Mouse (Mus musculus): Measurements from ENCODE around the gene Elovl5. TPM values are rescaled to one million over a fixed set of nuclear protein-coding genes. Genes with fewer than 3 reads are reported as not detected.

The Elovl5 gene
- polyA plus RNA-seq (2015; fragmentation: Nextera tagmentation; extraction: Ambion mirVana): 65.2 and 69.6 TPM in 2 replicates

GRCm38 (mm10) chr9:77917074-77917621 is at the start of gene Elovl5:
Gene Elovl5 (plus strand): TSS chr9:77917364.
- Histone ChIP-seq H3K36me3 (no peaks in the 10 kb centered on the region; the same call in 1 of the 2 replicates), H3K9ac (peak within 1 kb of the TSS; percentile 90), H3K4me1 (peaks cover 45% of the 10 kb centered on the region), H3K27me3 (replicated peaks) (no peaks in the 10 kb centered on the region), H3K4me3 (peak within 1 kb of the TSS; percentile 93), H3K27ac (replicated peaks) (peak within 1 kb of the TSS; percentile 93), H3K9me3 (no peaks in the 10 kb centered on the region), H3K4me2 (peak within 1 kb of the TSS; percentile 90)
- WGBS: 0% methylated on average over 42 of the region's 42 CpGs
- peak; percentile 74 for ATAC-seq (ENCODE audit: extremely low read depth, insufficient number of reproducible peaks, low FRiP score, low TSS enrichment)

DNA sequence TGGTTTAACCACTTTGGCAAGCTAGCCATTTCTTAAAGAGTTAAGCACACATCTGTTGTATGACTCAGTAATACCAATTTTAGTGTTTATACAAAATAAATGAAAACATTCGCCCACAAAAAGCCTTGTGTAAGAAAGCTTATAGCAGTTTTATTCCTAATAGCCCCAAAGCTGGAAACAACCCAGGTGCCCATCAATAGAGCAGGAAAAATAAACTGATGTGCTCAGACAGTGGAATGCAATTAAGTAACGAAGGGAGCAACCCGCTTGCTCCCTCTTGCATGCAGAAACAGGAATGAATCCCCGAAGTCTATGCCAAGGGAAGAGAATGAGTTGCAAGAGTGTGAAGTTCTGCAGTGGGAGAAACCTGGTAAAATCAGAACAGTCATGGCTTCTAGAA is 25.7 kb upstream of the Elovl5 start:
- ATAC-seq (ENCODE audit: extremely low read depth, insufficient number of reproducible peaks, low FRiP score, low TSS enrichment): no peak
- Histone ChIP-seq H3K9ac (no peak overlapping the region), H3K36me3 (no peaks in the 10 kb centered on the region)

DNA sequence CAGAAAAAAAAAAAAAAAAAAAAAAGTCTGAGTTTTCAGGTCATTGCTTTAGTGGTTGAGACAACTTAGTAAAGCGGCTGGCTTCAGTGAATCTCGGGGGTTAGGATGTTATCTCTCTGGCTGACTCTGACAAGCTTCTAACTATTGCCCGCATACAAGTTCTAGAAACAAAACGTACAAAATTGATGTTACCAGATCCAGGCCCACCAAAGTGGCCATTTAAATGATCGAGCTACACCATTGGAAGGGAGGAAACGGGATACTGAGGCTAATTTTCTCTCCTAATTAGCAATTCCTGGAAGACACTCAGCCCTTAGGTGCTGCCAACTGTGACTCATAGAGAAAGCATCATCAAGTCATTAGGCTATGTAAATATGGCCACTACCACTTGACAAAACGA is 18.6 kb upstream of the Elovl5 start:
- WGBS: 57% methylated on average over 7 of the region's 7 CpGs
- H3K27me3 ChIP-seq (replicated peaks): no peaks in the 10 kb centered on the region
- no peaks in the 10 kb centered on the region for H3K36me3 ChIP-seq
- no peak for ATAC-seq (ENCODE audit: extremely low read depth, insufficient number of reproducible peaks, low FRiP score, low TSS enrichment)
- no peak overlapping the region for H3K4me3 ChIP-seq
- H3K4me2 ChIP-seq: no peak overlapping the region
- H3K9me3 ChIP-seq: no peaks in the 10 kb centered on the region
- H3K9ac ChIP-seq: no peak overlapping the region
- H3K27ac ChIP-seq (replicated peaks): no peak overlapping the region
- H3K4me1 ChIP-seq: no peaks in the 10 kb centered on the region

More for the DNA sequence above, 25.7 kb upstream of the Elovl5 start:
- WGBS: 80% methylated on average over 4 of the region's 4 CpGs
- Histone ChIP-seq H3K4me2 (no peak overlapping the region), H3K4me1 (no peaks in the 10 kb centered on the region), H3K27me3 (replicated peaks) (no peaks in the 10 kb centered on the region), H3K9me3 (no peaks in the 10 kb centered on the region), H3K4me3 (no peak overlapping the region), H3K27ac (replicated peaks) (no peak overlapping the region)

DNA sequence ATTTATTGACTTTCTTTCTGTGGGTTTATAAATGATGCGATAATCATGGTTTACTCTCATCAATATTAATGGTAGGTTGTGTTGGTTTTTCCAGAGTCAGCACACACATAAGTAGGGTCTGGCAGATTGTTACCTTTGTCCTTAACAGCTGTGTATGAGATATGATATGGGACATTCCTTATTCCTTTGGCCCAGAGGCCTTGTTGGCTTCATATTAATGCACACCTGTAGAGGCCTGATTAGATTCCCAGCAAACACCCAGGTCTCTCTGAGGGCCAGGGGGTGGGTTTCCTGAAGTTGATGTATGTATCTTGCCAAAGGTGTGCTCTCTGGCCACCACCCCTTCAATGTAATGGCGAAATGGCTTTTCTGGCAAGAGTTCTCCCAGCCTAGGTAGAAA is 13.0 kb upstream of the Elovl5 start:
- Histone ChIP-seq H3K9ac (no peak overlapping the region), H3K36me3 (no peaks in the 10 kb centered on the region), H3K27ac (replicated peaks) (no peak overlapping the region), H3K4me2 (no peak overlapping the region), H3K4me1 (no peaks in the 10 kb centered on the region), H3K9me3 (no peaks in the 10 kb centered on the region), H3K4me3 (no peak overlapping the region), H3K27me3 (replicated peaks) (no peaks in the 10 kb centered on the region)
- ATAC-seq (ENCODE audit: extremely low read depth, insufficient number of reproducible peaks, low FRiP score, low TSS enrichment): no peak
- 85% methylated on average over 2 of the region's 2 CpGs for WGBS

DNA sequence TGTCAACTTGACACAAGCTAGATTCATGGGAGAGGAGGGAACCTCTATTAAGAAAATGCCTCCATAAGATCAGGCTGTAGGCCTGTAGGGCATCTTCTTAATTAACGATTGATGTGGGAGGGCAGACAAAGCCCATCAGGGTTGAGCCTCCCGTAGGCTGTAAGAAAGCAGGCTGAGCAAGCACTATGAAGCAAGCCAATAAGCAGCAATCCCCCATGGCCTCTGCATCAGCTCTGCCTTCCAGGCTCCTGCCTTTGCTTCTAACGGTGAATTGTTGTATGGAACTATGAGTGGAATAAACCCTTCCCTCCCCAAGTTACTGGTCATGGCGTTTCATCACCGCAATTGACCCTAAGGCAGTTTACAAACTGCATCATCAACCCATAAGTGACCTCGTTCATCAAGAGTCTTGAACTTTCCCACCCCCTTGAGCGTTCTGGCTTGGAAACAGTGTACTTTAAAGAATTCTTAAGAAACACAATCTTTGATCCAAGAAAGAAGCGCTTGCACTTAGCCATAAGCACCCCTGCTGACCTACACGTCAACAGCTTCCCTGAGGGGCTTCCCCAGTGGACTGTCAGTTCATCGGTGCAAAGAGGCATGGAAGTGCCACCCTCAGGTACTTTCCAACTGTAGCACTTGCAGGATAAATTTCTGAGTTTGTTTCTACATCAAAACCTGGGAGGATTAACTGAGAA is 7.4 kb upstream of the Elovl5 start:
- peaks cover 22% of the 10 kb centered on the region for H3K4me1 ChIP-seq

GRCm38 (mm10) chr9:77910270-77911240 is 6.6 kb upstream of the Elovl5 start:
- H3K9me3 ChIP-seq: no peaks in the 10 kb centered on the region
- peak; percentile 98 for ATAC-seq (ENCODE audit: extremely low read depth, insufficient number of reproducible peaks, low FRiP score, low TSS enrichment)

More for the DNA sequence above, 7.4 kb upstream of the Elovl5 start:
- peak overlapping the region; percentile 77 for H3K9ac ChIP-seq
- WGBS: 30% methylated on average over 10 of the region's 10 CpGs
- H3K4me3 ChIP-seq: peak overlapping the region; percentile 61
- no peaks in the 10 kb centered on the region for H3K36me3 ChIP-seq
- H3K9me3 ChIP-seq: no peaks in the 10 kb centered on the region
- H3K27ac ChIP-seq (replicated peaks): peak overlapping the region; percentile 88
- H3K4me2 ChIP-seq: peak overlapping the region; percentile 75
- no peaks in the 10 kb centered on the region for H3K27me3 ChIP-seq (replicated peaks)
- no peak for ATAC-seq (ENCODE audit: extremely low read depth, insufficient number of reproducible peaks, low FRiP score, low TSS enrichment)

DNA sequence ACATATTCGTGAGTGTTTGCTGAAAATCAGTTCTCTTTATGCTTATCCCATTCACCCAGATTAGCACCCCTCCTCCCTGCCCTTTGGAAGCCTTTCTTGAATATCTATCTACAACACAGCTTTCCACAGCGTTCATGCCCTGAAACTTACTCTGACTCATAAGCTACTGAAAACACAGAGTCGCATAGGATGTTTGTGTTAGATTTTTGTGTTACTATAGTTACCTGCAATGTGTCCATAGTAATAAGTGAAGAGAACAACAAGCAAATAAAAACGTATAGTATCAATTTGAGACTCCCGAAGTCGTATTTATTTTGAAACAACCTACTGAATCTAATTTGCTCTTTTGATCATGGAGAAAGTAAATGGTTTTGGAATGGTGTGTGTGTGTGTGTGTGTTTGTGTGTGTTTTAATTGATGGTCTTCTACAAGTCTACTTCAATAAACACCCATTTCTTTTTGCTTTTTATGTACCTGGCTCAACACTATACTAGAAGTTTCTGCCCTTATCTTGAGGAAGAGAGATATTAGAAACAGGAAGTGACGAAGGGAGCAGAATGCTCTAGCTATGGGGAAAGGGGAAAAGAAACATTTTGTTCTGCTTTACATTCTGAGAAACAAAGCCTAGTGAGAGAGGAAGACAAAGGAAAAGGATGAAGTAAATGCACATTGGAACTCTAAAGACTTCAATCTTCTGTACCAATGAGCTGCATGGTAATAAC is 5.5 kb upstream of the Elovl5 start:
- no peak for ATAC-seq (ENCODE audit: extremely low read depth, insufficient number of reproducible peaks, low FRiP score, low TSS enrichment)
- peak overlapping the region; percentile 61 for H3K4me3 ChIP-seq
- H3K36me3 ChIP-seq: no peaks in the 10 kb centered on the region
- WGBS: 33% methylated on average over 7 of the region's 7 CpGs
- no peaks in the 10 kb centered on the region for H3K9me3 ChIP-seq
- H3K4me2 ChIP-seq: peak overlapping the region; percentile 75
- no peaks in the 10 kb centered on the region for H3K27me3 ChIP-seq (replicated peaks)
- H3K27ac ChIP-seq (replicated peaks): peak overlapping the region; percentile 88
- peak overlapping the region; percentile 77 for H3K9ac ChIP-seq
- H3K4me1 ChIP-seq: peaks cover 22% of the 10 kb centered on the region

More at GRCm38 (mm10) chr9:77910270-77911240, 6.6 kb upstream of the Elovl5 start:
- H3K4me2 ChIP-seq: peak overlapping the region; percentile 75
- under 1% methylated on average over 51 of the region's 68 CpGs for WGBS
- H3K27ac ChIP-seq (replicated peaks): peak overlapping the region; percentile 88
- H3K27me3 ChIP-seq (replicated peaks): no peaks in the 10 kb centered on the region
- H3K9ac ChIP-seq: peak overlapping the region; percentile 77
- H3K4me1 ChIP-seq: peaks cover 22% of the 10 kb centered on the region
- H3K4me3 ChIP-seq: peak overlapping the region; percentile 61
- no peaks in the 10 kb centered on the region for H3K36me3 ChIP-seq

DNA sequence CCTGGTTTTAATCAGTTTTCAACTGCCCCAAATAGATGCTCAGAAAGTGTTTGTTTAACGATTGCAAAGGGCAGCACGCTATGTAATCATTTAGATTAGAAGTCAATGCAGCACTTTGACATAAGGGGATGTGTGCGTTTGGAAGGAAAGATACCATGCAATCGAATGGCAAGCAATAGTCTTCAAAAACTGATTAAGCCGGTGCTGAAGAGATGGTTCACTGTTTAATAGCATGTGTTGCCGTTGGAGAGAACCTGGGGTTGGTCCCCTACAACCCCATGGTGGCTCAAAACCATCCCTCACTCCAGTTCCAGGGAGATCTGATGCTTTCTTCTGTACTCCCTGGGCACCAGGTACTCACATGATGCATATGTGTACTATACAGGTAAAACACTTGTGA is 4.9 kb upstream of the Elovl5 start:
- H3K9ac ChIP-seq: no peak overlapping the region
- no peaks in the 10 kb centered on the region for H3K27me3 ChIP-seq (replicated peaks)
- no peaks in the 10 kb centered on the region for H3K9me3 ChIP-seq
- 54% methylated on average over 6 of the region's 6 CpGs for WGBS
- H3K36me3 ChIP-seq: no peaks in the 10 kb centered on the region
- H3K4me3 ChIP-seq: peak overlapping the region; percentile 61; the same call in 1 of the 2 replicates
- no peak for ATAC-seq (ENCODE audit: extremely low read depth, insufficient number of reproducible peaks, low FRiP score, low TSS enrichment)
- H3K27ac ChIP-seq (replicated peaks): peak overlapping the region; percentile 88
- H3K4me2 ChIP-seq: peak overlapping the region; percentile 75
- peaks cover 22% of the 10 kb centered on the region for H3K4me1 ChIP-seq

- no peak overlapping the region for H3K4me2 ChIP-seq
- 82% methylated on average over 4 of the region's 4 CpGs for WGBS
- H3K36me3 ChIP-seq: no peaks in the 10 kb centered on the region
- no peak for ATAC-seq (ENCODE audit: extremely low read depth, insufficient number of reproducible peaks, low FRiP score, low TSS enrichment)
- H3K9ac ChIP-seq: no peak overlapping the region
- no peak overlapping the region for H3K4me3 ChIP-seq
- H3K9me3 ChIP-seq: no peaks in the 10 kb centered on the region
- H3K27me3 ChIP-seq (replicated peaks): no peaks in the 10 kb centered on the region
- H3K4me1 ChIP-seq: peaks cover 37% of the 10 kb centered on the region
- no peak overlapping the region for H3K27ac ChIP-seq (replicated peaks)
These were observed 2.5 kb upstream of the Elovl5 start for GRCm38 (mm10) chr9:77914616-77915015.

DNA sequence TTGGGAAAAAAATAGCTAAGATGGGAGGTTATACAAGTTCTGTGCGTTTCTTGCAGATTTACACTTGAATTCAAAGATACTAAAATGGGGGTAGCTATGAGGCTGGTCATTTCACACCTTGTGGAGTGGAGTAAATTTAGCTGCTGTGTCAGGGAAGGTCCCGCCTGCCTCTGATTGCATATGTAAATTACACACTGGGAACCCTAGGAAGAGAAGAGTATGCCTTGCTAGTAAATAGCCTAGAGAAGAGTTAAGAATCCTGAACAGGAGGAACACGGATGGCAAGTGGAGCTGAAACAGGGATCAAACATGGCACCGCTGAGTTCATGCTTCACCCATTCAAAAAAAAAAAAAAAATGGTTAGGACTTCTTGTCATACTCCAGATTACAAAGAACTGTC is 1.4 kb upstream of the Elovl5 start:
- no peak overlapping the region for H3K27ac ChIP-seq (replicated peaks)

More for the DNA sequence above, 1.4 kb upstream of the Elovl5 start:
- Histone ChIP-seq H3K9me3 (no peaks in the 10 kb centered on the region), H3K4me3 (no peak overlapping the region), H3K27me3 (replicated peaks) (no peaks in the 10 kb centered on the region), H3K9ac (no peak overlapping the region), H3K36me3 (no peaks in the 10 kb centered on the region; the same call in 1 of the 2 replicates), H3K4me2 (no peak overlapping the region), H3K4me1 (peaks cover 43% of the 10 kb centered on the region)
- WGBS: 45% methylated on average over 4 of the region's 4 CpGs
- ATAC-seq (ENCODE audit: extremely low read depth, insufficient number of reproducible peaks, low FRiP score, low TSS enrichment): no peak

Measured in heart, embryonic 13.5 days (tissue).